Mouse (Mus musculus) spleen, postnatal 14 days (tissue): Measurements from ENCODE around the gene Vps35l.

Experiments
- DNase-seq, 2 experiments: peaks; one replicate each; pipeline ENCODE4 v3.0.0; 2021 to 2022; ENCODE audit warnings: low spot score in 2 of 2

The Vps35l gene

DNA sequence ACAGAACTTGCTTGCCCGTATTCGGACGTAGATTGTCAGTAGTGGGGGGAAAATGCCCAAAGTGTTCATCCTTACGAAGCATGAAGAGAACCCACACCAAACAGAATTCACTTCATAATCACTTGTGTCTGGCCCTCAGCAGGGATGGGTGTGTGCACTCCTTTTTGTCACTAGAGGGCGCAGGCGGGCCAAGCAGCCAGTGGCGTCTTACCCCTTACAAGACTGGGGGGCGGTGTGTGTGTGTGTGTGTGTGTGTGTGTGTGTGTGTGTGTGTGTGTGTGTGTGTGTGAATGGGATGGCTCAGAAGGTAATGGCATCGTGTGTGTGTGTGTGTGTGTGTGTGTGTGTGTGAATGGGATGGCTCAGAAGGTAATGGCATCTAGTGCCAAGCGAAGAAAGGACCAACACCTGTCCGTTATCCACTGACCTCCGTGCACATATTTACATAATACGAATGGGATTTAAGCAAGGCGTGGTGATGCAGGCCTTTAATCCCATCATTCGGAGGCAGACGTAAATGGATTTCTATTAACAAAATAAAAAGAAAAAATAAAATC, at the start of gene Vps35l:
Gene Vps35l (plus strand): TSS at position 252 of the 557 bp plus-strand sequence.
- DNase-seq, result peak; percentile 65 to 76

DNA sequence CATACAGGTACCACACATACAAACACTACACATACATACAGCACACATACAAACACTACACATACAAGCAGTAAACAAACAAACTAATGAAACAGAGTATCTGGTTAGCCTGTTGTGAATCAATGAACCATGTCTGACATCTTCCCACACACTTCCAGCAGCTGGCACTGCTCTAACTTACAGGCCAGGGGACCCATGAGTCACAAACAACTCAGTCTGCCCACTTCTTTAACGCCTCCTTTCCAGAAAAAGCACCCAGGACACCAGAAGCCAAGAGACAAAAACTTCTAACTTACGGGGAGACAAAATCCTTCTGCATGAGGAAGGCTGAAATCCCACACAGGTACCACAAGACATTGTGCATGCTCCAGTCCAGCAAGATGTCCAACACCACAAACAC, 48.7 kb upstream of the Vps35l start:
- DNase-seq, result no peak

DNA sequence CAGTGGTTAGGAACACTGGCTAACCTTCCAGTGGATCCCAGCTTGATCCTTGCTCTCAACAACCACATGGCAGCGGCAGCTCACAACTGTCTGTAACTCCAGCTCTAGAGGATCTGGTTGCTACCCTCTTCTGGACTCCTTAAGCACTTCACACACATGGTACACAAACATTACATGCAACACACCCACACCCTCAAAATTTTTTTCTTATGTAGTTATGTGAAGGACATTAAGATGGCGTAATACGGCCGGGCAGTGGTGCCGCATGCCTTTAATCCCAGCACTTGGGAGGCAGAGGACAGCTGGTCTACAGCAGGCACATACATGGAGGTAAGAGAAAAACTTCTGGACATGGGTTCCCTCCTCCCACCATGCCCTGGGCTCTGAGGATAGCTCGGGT, 43.9 kb upstream of the Vps35l start:
- DNase-seq, result no peak

DNA sequence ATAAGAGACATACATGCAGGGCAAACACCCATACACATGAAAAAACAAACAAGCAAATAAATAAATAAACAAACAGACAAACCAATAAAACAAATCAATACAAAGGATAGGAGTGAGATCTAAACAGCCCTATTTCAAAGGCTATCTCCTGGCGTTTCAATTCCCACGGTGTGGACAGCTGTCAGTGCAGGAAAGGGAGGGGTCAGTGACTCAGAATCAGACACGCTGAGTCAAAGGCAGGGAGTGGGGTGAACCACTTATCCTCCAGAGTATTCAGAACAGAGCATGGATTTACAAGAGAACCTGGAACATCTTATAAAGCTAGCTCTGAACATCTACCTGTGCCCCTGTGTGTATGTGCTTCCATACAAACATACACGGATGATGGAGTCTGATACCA, 42.9 kb upstream of the Vps35l start:
- no peak for DNase-seq

DNA sequence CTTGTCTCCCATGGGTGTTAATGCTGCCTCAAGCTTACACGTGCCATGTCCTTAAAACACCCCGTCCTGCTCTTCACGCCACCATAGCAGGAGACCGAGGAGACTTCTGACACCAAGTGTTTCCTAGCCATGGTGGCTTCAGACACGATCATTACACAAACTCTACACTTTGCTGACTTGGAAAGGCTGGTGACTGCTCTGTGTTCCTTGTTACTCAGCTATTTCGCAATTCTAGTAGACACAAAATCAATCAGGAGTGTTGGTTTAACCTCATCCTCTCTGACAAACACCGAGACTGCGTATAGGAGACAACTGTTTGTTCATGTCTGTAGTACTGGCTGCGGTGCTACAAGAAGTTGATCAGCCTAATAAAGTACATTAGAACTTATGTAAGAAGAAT, 41.1 kb upstream of the Vps35l start:
- no peak for DNase-seq

DNA sequence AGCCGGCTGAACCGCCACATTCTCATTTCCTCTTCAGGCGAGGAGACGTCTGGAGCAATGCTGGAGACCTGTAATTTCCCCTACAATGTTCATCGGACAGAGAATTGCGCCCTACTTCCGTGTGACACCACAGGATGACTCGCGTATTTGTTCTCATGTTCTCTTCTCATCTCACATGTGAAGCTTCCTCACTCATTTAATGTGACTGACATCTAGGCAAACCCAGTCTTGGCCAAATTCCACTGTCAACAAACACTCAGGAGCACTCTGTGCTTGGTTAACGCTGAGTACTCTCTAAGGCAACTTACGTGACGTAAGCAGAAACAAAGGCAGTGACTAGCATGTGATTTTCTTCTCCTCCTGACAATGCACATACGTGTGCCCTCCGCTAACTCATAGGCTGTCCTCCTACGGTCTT, 36.9 kb upstream of the Vps35l start:
- DNase-seq, result no peak

DNA sequence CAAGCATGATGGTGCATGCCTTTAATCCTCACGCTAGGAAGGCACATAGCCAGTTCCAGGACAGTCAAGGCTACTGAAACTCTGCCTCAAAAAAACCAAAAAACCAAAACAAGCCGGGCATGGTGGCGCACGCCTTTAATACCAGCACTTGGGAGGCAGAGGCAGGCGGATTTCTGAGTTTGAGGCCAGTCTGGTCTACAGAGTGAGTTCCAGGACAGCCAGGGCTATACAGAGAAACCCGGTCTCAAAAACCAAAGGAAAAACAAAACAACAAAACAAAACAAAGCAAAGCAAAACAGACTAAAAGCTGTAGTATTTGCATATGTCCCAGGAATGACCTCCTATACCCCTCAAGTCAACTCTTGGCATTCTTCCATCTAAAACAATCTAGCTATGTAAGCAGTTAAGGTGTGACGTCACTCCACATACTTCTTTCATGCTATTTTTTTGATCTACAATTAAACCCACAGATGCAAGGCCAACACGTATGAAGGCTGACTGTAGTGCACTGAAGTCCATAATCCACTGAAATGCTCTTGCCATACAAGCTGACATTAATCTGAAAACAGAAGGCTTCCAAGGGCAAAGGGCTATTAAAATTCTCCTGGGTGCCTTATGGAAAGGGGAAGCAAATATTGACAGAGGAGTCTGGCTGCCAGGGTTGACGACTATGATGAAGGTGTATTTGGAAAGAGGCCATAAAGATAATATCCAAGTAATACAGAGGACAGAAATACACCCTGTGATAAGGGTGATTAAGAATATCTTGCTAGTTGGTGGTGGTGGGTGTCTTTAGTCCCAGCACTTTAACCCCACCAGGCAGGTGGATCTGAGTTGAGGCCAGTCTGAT, 35.8 kb upstream of the Vps35l start:
- DNase-seq, result no peak

DNA sequence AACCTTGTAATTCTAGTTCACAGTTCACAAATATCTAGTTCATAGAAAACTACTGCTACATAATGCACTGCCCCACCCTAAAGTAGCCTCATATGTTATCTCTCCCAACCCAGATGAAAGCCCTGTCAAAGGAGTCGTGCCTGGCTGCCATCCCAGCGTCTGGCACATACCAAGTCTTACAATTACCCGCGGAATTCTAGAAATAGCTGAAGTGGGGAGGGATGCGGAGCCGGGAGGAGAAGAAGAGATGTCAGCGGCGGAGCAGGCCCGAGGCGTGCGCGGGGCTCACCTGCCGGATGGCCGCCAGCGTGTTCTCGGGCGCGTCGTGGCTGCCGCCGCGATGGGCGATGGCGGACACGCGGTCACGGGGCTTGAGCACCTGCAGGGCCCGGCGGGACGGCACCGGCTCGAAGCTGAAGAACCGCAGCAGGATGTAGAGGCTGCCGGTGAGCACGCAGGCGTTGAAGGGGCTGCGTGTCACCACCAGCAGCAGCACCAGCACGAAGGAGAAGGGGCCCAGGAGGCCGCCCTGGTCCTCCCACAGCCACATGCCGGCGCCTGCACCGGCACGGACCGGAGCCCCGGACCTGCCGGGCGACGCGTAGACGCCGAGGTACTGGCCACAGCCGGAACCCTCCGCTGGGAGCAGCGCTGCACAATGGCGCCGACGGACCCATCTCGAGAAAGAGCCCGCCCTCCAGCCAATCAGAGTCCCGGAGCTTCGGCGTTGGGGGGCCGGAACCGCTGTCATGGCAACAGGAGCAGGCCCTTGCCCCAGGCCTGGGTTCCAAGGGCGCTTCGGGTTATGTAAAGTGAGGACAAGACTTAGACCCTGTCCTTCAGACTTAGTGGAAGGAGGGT, 34.7 kb upstream of the Vps35l start, which contains the start of gene Gde1:
Gene Gde1 (minus strand): TSS at position 678 of the 861 bp plus-strand sequence.
- peak; percentile 74 to 85 for DNase-seq

DNA sequence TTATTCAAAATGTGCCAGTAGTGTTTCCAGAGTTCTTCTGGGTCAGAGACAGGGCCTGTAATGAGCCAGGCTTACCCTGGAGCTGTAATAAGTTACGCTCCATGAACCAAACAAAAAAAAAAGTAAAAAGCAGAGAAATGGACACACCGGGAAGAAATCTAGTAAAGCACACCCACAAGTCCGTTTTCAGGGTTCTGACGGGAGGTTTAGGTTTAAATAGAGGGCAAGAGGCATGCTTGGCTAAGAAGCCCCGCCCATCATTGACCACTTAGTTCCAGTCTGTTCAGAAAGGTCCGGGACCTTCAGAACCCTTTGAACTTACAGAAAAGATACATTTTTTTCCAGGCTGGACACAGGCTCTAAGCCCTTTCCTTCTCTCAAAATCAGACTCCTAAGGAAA, 34.0 kb upstream of the Vps35l start:
- no peak for DNase-seq

DNA sequence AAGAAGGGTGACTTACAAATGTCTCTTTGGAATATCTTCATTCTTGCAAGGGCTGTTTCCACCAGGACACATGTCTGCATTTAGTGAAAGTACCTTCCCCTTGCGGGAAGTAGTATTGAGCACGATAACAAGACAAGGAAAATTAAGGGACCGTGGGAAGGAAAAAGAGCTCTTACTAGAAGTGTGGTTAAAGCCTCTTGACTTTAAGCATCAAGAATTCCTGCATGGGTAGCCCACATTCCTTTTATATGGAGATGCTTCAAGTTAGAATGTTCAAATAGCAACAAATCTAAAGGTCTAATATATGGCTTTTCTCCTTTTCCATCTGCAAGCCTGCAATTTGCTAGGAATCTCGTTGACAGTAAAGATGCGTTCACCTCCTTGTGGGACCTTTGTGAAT, 33.5 kb upstream of the Vps35l start:
- DNase-seq, result no peak

DNA sequence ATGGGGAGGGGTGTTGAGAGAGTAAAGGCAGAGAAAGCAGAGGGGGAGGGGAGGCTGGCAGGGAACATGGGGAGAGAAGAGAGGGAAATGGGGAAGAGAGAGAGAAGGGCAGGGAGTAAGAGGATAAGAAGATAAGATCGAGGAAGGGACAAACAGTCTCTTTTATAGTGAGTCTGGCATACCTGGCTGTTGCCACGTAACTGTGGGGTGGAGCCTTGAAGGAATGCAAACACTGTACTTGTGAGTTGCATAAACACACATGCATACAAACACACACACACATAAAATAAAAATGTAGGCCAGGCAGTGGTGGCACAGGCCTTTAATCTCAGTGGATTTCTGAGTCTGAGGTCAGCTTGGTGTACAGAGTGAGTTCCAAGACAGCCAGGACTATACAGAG, 32.8 kb upstream of the Vps35l start:
- no peak for DNase-seq

DNA sequence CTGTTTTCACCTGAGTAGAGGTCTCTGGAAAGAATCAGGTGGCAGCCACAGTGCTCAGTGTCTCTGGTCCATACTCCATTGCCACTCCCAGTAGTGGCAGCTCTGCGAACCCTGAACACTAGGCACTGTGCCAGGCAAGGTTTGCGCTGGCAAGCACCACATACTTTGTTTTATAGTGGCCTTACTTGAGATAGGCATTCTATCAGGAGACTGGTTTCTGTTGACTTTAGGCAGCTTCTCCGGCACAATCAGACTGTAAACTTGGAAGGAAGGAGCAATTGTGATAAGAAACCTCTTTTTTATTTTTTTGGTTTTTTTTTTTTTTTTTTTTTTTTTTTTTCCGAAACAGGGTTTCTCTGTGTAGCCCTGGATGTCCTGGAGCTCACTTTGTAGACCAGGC, 32.0 kb upstream of the Vps35l start:
- DNase-seq, result no peak

DNA sequence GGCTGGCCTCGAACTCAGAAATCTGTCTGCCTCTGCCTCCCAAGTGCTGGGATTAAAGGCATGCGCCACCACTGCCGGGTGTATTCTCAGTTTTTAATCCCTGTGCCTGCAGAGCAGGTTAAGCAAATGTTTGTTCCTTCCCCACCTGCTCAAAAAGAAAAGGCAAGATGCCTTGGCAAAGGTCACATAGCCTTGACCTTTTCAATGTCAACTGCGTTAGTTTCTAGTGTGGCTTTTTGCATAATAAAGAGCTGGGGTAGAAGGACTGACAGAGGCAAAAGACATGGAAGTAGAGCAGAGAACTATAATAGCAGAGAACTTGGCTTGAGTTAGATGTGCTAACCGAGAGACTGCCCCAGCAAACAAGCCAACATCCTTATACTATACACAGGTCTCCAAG, 29.2 kb upstream of the Vps35l start:
- no peak for DNase-seq

DNA sequence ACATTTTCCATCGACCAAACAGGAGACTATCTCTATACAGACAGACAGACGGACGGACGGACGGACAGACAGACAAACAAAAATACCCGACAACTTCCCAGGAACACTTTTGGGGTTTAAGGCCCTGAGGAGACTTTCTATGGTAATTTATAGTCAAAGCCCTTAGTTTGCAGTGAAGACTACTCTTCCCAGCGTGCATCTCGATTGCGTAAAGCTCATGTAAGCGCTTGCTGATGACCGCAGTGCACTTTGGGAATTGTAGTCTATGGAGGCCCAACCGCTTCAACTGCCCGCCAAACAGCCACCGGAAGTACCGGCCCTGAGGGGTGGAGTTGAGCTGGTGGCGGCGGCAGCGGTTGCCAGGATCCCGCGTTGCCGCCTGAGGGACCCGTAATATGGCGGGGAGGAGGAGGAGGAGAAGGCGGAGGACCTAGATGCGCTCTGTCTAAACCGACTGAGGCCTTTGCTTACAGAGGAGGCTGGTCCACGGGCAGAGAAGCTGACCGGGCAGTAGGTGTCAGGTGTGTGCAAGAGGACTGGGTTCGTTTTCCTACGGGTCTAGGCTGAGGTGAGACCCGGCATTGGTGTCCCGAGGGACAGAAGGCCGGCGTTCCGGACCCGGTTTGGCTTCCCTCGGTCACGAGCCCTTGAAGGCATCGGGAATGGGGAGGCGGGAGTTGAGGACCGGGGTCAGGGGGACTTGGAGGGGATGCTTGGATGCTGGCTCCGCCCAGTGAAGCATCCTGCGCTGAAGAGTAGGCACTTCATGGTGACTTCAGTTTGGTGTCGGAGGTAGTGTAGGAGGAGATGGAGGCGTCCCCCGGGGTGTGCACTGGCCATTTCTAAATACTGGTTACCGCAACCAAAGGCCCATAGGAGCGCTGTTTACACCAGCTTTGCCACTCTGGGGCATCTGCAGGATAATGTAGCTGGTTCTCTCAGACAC, 27.5 kb upstream of the Vps35l start, which contains the start of gene Ccp110:
Gene Ccp110 (plus strand): TSS at position 325 of the 946 bp plus-strand sequence.
- DNase-seq, result peak; percentile 81 to 87

DNA sequence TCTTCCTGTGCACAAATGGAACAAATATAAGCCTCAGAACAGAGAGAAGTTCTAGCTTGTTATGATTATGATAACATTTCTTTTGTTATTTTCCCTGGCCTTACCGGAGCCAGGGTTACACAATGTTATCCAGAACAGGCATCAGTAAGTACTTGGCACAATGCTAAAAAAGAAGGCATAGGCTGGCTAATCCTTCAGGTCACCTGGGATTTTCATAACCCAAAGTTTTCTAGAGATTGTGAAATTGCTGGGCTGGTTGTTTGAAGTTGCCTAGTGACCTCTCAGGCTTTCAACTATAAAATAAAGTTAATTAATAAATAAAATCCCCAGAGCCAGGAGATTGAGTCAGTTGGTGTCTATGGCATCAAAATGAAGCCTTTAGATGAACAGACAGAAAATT, 25.2 kb upstream of the Vps35l start:
- no peak for DNase-seq

DNA sequence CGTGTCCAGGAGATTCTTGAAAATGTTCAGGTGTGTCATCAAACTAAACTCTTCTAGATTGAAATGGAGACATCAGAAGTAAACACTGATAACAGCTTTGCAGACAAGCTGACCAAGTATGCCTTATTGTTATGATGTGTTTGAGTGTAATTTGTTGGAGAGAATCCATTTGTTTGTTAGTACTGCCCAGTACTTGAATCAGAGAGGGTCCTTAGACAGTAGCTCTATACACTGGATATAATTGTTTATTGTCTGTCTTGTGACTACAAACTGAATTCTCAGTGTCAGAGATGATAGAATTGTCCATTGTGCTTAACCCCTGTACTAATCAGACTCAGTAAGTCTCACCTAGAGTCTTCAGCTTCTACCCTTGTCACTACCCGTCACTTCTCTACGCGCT, 22.0 kb upstream of the Vps35l start:
- DNase-seq, result no peak

DNA sequence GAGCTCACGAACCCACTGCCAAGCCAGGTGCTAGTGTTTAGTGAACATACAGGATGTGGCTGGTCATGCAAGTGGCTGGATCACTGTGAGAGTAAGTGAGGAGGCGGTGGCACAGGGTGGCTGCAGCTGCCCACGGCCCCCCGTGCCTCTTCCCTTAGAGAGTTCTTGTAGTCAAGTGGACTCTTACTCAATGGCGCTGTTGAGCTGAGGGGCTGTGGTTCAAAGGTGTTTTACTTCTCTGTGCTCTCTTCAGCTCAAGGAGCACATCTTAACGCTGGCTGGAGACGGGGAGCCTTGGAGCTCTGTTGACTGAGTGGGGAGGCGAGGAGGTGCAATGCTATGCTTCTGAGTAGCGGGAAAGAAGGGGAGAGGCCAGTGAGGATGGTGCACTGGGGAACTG, 16.1 kb upstream of the Vps35l start:
- DNase-seq, result no peak

DNA sequence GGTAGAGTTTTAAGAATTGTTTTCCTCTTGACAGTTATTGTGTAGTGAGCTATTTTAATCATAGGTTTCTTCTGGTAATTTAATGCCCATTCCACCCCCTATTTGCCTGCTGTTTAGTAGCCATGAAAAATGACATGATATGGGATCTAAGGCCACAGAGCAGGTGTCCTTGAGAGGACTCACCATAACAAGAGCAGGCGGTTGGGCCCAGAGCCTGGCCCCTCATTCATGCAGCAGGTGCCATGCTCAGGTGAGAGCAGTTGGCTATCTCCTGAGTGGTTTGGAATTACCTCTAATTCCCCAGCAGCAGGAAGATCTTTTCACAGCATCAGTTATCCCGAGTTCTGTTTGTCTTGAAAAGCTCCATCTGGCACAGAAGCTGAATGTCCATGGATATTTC, 14.6 kb upstream of the Vps35l start:
- DNase-seq, result no peak

DNA sequence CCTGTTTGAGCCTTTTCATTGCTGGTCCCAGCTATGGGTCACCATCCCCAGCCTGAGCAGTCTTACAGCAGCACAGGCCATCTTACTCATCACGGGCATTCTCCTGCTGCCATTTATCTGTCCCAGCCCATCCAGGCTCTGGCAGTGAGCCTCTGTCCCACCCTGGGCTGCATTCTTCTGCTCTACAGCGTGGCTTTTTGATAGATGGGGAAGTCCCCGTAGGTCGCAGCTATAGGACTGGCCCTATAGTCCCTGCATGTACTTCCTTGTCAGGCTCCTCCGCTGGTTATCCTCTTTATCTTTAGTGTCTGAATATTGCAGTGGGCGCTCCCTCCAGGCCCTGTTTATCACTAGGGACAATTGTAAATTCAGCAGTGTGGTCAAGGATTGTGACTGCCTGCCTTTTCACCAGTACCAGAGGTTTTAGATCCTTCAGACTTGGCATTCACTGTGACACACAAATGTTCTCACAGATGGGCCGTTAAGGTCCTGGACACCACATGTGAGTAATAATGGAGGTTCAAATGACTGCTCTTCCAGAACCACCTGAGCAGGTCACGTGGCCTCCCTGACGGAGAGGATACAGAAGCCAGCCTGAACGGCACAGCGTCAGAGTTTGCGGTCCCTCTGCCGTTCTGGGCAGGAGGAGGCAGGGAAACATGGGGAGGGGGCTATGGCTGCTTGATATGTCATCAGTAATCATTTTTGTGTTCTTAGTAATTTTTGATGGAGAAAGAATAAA, 11.0 kb upstream of the Vps35l start:
- no peak for DNase-seq

DNA sequence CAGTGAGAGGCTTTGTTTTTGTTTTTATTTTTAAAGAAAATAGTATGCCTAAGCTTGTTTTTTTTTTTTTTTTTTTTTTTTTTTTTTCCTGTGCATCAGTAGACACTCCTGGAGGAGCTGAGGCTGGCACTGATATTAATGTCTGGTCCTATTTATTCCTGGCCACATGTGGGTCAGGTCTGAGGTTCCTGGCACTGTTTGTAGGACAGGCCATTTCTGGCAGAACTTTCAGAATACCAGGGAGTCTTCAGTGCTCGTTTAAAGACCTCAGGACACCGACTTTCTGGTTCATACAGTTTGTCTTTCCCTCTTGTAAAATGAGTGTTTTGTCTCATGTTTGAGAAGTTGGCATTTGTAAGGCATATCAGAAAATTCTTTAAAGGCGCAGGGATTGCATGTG, 8.2 kb upstream of the Vps35l start:
- no peak for DNase-seq

DNA sequence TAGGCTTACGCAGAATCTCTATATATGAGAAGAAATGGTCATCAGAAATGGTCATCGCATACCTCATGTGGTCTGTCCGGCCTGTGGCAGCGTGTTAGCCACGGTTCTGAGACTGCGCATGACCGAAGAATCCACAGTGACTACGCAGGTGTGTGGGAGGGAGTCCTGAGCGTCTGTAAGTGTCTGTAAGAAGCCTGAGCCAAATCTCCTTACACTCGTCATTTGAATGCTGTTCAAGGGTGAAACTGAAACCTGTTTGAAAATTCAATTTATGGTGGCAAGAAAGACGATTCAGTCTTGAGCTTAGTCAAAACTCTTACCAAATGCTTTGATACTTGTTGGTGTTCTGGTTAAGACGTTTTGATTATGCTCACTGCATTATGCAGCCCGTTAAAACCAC, 6.8 kb upstream of the Vps35l start:
- no peak for DNase-seq
